Mouse (Mus musculus) ovary, adult 10 weeks (tissue): Measurements from ENCODE around the gene Cdca4. TPM values are rescaled to one million over a fixed set of nuclear protein-coding genes. Genes with fewer than 3 reads are reported as not detected.

Experiments
- polyA plus RNA-seq: library from polyadenylated mRNA; stranded (reverse); fragments of 350-450 nt; fragmentation: Illumina TruSeq; extraction: RNeasy Lipid Tissue Mini Kit (QIAGEN cat#74804); gene quantifications from one replicate; pipeline ENCODE4 v1.2.3, GENCODE M21; 2014

The Cdca4 gene
- polyA plus RNA-seq, result 18.1 TPM

DNA sequence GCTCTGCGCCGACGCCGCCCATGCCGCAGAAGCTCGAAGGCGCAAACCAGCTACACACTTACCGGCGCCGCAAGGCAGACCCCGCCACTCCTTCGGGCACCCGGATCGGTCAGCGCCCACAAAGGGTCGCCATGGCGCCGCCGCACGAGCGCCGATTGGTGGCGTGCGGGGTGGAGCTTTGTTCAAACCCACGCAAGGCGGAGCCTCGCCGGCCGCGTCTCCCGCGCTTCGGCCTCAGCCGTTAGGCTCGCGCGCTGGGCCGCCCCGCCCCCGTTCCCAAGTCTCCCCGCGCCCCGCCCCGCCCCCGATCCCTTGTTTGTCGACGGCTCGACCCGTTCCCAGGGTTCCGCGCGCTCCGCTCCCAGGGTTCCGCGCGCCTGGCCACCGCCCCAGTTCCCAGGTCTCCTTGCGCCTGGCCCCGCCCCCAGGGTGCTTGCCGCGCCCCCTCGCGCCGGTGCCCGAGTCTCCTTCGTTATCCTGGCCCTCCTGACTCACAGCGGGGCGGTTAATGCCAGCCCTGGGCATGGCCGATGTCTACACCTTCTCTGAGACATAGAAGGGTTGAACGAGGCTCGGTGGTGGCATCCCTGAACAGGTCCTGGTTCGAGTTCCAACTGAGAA is at the start of gene Cdca4:
Cdca4 (minus strand) TSS at position 180 of the 621 bp plus-strand sequence.

DNA sequence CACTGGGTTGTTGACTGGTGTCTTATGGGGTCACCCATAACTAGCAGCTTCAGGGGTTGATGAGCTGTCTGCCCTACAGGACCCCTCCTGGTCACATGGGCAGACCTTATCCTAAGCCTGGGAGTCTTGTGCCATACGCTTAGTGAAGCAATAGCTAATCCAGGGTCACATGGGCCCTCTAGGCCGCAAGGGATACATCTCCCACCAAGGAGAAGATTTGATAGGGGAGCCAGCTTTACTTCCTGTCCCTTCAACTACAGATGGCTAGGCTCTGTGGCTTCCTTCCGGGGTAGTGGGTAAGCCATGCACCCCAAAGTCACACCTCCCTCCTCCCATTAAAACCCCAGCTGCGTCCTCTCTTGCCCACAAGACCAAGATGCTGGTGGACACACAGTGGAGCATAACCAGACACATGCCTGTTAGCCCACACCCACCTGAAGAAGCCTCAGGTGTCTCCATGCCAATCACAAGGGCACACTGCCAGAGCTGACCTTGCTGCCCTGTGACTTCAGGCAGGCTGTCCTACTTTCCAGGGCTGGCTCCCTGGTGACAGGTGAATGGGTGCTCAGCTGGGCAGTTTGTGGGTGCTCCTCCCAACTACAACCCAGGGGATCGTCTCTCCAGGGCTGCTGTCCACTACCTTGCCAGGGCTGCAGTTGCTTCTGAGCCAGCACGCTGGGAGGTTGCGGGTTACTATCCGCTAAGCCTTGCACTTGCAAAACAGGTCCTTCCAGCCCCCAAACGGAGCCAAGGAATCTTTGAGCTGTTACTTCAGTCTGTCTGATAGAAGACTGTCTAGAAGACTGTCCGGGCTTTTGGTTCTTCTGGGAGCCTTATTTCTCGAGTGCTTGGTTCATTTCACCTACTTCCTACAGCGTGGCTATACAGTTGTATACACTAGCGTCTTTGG is 39.2 kb upstream of the Cdca4 start, which contains the start of gene Gpr132:
Gpr132 (minus strand) TSS at position 51 of the 910 bp plus-strand sequence.

DNA sequence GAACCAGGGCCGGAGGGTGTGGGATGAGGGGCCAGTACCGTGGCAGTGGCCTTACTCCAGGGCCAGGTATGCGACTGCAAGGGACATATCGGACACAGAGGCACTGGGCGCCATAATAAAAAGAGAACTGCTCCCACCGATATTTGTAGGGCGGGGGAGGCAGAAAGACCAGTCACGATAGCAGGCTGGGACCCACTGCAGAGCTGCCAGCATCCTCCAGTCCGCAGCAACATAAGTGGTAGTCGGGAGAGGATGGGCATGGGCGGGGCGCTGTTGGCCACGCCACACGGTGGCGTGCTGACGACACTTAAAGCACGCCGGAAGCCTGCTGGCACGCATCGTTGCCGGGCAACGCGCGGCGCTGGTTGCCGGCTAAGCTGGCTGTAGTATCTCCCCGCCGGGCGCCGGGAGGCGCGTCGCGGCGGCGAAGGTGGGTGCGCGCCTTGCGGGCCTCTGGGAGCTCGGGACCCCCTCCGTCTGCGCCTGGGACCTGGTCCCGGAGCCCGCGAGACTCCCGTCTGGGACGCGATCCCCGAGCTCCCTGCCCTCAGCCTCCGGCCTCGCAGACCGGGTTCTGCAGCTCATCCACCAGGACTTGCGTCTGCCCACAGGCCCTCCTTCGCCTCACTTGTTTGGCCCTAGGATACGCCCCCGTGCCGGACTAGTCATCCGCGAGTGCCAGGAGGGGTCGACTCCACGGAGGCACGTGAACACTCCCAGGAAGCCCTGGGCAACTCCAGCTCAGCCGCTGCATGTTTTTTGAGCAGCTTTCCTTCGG is 20.4 kb downstream of the Cdca4 start, which contains the start of gene Clba1:
Clba1 (plus strand) TSS at position 351 of the 778 bp plus-strand sequence.

DNA sequence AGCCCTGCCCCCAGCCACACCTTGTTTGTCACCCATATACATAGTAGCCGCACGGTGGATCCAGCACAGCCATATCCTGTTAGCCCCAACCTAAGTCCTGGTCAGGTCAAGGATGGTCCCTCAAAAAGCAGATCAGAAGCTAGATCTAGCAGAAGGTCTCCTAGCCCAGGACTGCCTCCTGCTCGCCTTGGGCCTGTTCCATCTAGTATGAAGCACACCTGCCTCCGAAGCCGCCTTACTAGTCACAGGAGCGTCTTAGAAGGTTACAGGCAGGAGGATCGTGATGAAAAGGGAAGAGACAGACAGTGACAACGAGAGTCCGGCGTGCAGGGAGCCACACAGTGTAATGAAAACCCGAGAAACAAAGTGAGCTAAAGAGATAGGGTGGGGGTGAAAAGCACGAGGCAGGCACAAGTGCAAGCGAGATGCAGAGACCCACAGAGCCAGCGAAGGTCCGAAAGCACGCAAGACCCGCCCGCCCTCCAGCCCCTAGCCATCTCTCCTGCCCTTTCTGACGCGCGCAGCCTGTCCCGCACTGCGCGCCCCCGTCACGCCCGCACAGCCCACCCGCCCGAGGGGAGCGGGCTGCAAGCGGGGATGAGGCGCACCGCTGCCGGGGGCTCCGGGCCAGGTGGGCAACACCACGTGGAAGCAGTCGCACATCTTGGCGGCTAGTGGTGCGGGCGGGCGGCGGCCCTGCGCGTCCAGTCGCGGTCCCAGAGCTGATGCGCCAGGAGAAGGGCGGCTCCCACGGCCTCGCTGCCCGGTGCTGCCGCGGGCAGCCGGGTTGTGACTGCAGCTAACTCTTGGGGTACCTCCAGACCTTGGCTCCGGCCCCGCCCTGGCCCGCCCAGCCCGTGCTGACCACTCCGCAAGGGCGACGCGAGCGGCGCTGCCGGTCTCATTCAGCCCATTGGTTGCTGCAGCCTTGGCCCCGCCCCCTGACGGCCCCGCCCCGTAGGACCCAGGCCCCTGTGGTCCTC is 27.1 kb downstream of the Cdca4 start, which contains the start of gene Ahnak2:
Ahnak2 (minus strand) TSS at position 794 of the 983 bp plus-strand sequence.

Other genes starting within 250 kb of the Cdca4 start
- 1.6 TPM for gene Inf2, start 240.6 kb downstream of the Cdca4 start, polyA plus RNA-seq
- gene Adssl1, start 209.4 kb downstream of the Cdca4 start, polyA plus RNA-seq, result 0.48 TPM
- gene Siva1, start 184.7 kb downstream of the Cdca4 start, polyA plus RNA-seq, result 5.2 TPM
- gene Akt1, start 154.5 kb downstream of the Cdca4 start, polyA plus RNA-seq, result 7.5 TPM
- gene Zbtb42, start 150.6 kb downstream of the Cdca4 start, polyA plus RNA-seq, result not detected
- 9.0 TPM for gene Cep170b, start 109.0 kb downstream of the Cdca4 start, polyA plus RNA-seq
- 0.31 TPM for gene Pld4, start 68.8 kb downstream of the Cdca4 start, polyA plus RNA-seq
- gene Ahnak2, start 26.8 kb downstream of the Cdca4 start, polyA plus RNA-seq, result 6.8 TPM
- 2.3 TPM for gene Clba1, start 20.5 kb downstream of the Cdca4 start, polyA plus RNA-seq
- 0.17 TPM for gene Gpr132, start 38.8 kb upstream of the Cdca4 start, polyA plus RNA-seq
- gene Jag2, start 100.4 kb upstream of the Cdca4 start, polyA plus RNA-seq, result 0.26 TPM
- 1.6 TPM for gene Nudt14, start 112.7 kb upstream of the Cdca4 start, polyA plus RNA-seq
- 0.77 TPM for gene Btbd6, start 147.1 kb upstream of the Cdca4 start, polyA plus RNA-seq
- gene Brf1, start 171.3 kb upstream of the Cdca4 start, polyA plus RNA-seq, result 12.9 TPM
- 6.7 TPM for gene Pacs2, start 185.1 kb upstream of the Cdca4 start, polyA plus RNA-seq
- not detected for gene Tex22, start 245.1 kb upstream of the Cdca4 start, polyA plus RNA-seq